Mouse (Mus musculus) G1E (cell line): ENCODE results near the gene Gm45785.

Source experiments
- CTCF ChIP-seq: IDR thresholded peaks from 2 replicates; pipeline ENCODE4 v1.5.1; 2012; ENCODE audit warnings: low read depth, low read length, inconsistent platforms, mixed read lengths
- GATA1 ChIP-seq: IDR thresholded peaks from 2 replicates; pipeline ENCODE4 v1.6.1; 2012; ENCODE audit warnings: borderline replicate concordance, low read length, inconsistent platforms, mixed read lengths
- GATA2 ChIP-seq: IDR thresholded peaks from 2 replicates; pipeline ENCODE4 v1.6.1; 2012; ENCODE audit warnings: low read depth, low read length, inconsistent platforms, borderline replicate concordance
- POLR2AphosphoS5 ChIP-seq: IDR thresholded peaks from 2 replicates; pipeline ENCODE4 v1.6.1; 2012; ENCODE audit warnings: low read depth, low read length, inconsistent platforms; ENCODE audit not compliant: insufficient replicate concordance
- TAL1 ChIP-seq: conservative IDR thresholded peaks from 2 replicates; pipeline ENCODE4 v1.6.1; 2012; ENCODE audit warnings: low read depth, low read length, inconsistent platforms, mixed read lengths

DNA sequence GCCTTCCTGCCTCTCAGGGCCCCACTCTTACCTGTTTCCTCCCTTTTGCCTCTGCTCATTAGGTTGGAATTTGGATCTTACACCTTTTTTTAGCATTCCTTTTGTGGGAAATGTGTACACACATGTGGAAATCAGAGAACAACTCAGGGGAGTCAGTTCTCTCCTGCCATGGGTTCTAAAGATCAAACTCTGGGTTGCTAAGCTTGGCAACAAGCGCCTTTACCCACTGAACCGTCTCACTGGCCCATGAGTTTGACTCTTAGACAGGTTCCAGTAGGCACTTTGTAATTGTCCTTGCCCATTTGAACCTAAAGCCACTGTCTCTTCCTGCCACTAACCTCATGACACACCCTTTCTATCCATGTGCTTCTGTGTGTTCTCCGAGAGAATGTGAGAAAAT lies 38.5 kb upstream of the Gm45785 start:
- no peak for TF ChIP-seq CTCF
- no peak for TF ChIP-seq GATA1
- no peak for TF ChIP-seq TAL1
- no peak for TF ChIP-seq POLR2AphosphoS5
- TF ChIP-seq GATA2: no peak
